Mouse (Mus musculus): ENCODE measurements around the gene Nat8f6. TPM values are rescaled to one million over a fixed set of nuclear protein-coding genes. Genes with fewer than 3 reads are reported as not detected.
"Not testable (repeated sequence)": the region's sequence is repeated elsewhere in the genome, so short reads cannot be mapped to it uniquely, and the experiment has no call there.

The Nat8f6 gene
- polyA plus RNA-seq, 1 experiment from 2014 or later: not detected

- no peak overlapping the region for H3K27ac ChIP-seq (ENCODE audit: low read depth, low read length)
- no peaks in the 10 kb centered on the region for H3K4me1 ChIP-seq (ENCODE audit: control insufficient read depth, insufficient read depth, low read length)
- H3K27me3 ChIP-seq (ENCODE audit: control insufficient read depth, insufficient read depth, low read length): no peaks in the 10 kb centered on the region
- no peak overlapping the region for H3K9ac ChIP-seq (ENCODE audit: low read depth, low read length)
- 85% methylated on average over 3 of the region's 3 CpGs for WGBS
- H3K4me2 ChIP-seq (replicated peaks; ENCODE audit: low read depth, low read length): no peak overlapping the region
- no peak overlapping the region for H3K4me3 ChIP-seq (ENCODE audit: low read length)
- H3K9me3 ChIP-seq (ENCODE audit: control insufficient read depth, low read length): no peaks in the 10 kb centered on the region
- ATAC-seq (ENCODE audit: low FRiP score, low TSS enrichment): no peak
- H3K36me3 ChIP-seq (ENCODE audit: control insufficient read depth, insufficient read depth, low read length): no peaks in the 10 kb centered on the region
Observed at GRCm38 (mm10) chr6:85861247-85861646, 40.5 kb upstream of the Nat8f6 start.

DNA sequence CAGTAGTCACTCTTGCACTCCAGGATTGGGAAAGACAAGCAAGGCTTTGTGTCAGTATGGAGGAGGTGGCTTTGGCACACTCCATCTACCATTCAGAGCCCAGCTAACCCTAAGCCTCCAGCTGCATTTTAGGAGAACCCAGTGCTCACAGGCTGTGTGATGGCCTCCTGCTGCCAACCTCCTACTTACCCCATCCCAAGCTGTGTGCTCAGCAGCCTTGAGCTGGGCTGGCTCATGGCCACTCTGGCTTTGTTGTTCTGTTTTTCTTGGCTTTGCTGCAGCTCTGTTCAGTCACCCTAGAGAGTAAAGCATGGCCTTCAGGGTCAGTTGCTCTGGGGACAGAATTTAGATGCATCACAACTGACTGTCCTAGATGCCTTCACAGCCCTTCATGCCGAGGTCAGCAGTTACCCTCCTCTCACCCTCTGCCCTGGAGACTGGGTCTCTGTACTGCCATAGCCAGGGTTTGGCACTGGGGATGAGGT is 35.5 kb upstream of the Nat8f6 start:
- H3K36me3 ChIP-seq (ENCODE audit: control insufficient read depth, insufficient read depth, low read length): no peaks in the 10 kb centered on the region
- no peak overlapping the region for H3K4me2 ChIP-seq (replicated peaks; ENCODE audit: low read depth, low read length)
- no peaks in the 10 kb centered on the region for H3K4me1 ChIP-seq (ENCODE audit: control insufficient read depth, insufficient read depth, low read length)
- H3K4me3 ChIP-seq (ENCODE audit: low read length): no peak overlapping the region
- H3K27me3 ChIP-seq (ENCODE audit: control insufficient read depth, insufficient read depth, low read length): no peaks in the 10 kb centered on the region
- H3K27ac ChIP-seq (ENCODE audit: low read depth, low read length): no peak overlapping the region
- H3K9ac ChIP-seq (ENCODE audit: low read depth, low read length): no peak overlapping the region
- ATAC-seq (ENCODE audit: low FRiP score, low TSS enrichment): no peak; the same call in 1 of the 2 replicates
- WGBS: 64% methylated on average over 1 of the region's 1 CpGs
- no peaks in the 10 kb centered on the region for H3K9me3 ChIP-seq (ENCODE audit: control insufficient read depth, low read length)

DNA sequence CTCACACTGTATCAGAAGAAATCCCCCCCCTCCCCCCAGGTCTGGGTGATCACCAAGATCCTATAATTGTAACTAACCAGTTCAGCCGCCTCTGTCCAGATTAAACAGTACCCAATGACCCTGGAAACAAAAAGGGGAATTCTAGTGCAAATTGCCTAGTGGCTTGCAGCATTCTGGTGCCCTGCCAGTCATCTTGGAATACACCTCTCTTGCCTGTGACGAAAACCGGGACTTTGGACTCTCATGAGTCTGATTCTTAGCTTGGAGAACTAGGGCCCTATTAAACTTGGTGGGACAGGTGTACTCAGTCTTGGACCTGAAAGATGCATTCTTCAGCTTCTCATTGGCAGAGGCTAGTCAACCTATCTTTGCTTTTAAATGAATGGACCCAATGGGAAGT is 32.7 kb upstream of the Nat8f6 start:
- no peak overlapping the region for H3K4me2 ChIP-seq (replicated peaks; ENCODE audit: low read depth, low read length)
- no peak overlapping the region for H3K9ac ChIP-seq (ENCODE audit: low read depth, low read length)
- H3K36me3 ChIP-seq (ENCODE audit: control insufficient read depth, insufficient read depth, low read length): no peaks in the 10 kb centered on the region
- no peaks in the 10 kb centered on the region for H3K27me3 ChIP-seq (ENCODE audit: control insufficient read depth, insufficient read depth, low read length)
- ATAC-seq (ENCODE audit: low FRiP score, low TSS enrichment): no peak
- H3K4me1 ChIP-seq (ENCODE audit: control insufficient read depth, insufficient read depth, low read length): no peaks in the 10 kb centered on the region
- no peak overlapping the region for H3K4me3 ChIP-seq (ENCODE audit: low read length)
- 85% methylated on average over 3 of the region's 3 CpGs for WGBS
- H3K9me3 ChIP-seq (ENCODE audit: control insufficient read depth, low read length): no peaks in the 10 kb centered on the region
- H3K27ac ChIP-seq (ENCODE audit: low read depth, low read length): no peak overlapping the region

DNA sequence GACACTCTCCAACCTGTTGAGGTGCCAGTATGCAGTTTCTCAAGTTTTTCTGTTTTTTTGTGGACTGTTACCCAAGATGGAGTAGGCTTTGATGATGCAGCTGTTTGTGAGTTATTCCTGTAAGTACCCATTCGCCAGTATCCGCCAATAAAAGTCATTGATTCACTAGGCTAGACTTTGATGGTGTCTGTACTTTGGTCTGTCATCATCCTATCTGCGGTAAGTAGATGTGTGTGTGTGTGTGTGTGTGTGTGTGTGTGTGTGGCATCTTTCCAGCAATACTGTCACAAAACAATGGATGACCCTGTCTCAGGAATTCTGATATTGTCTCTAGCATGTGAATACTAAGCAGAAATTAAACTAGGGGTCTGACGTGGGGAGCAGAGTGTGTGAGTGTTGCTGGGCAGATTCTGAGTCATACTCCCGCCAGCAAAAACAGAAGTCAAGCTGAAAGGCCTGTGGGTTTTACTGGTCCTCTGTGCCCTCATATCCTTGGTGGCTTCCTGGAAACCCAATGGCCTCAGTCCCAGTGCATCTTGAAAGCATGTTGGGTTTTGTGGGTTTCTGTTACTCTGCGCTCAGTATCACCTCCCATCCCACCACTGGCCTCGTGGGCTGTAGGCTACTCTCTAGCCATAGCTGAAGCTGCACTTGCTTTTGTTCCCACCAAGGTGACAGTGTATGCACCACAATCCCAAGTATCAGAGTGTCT is 30.5 kb upstream of the Nat8f6 start:
- no peak overlapping the region for H3K4me2 ChIP-seq (replicated peaks; ENCODE audit: low read depth, low read length)
- WGBS: 87% methylated on average over 7 of the region's 7 CpGs

DNA sequence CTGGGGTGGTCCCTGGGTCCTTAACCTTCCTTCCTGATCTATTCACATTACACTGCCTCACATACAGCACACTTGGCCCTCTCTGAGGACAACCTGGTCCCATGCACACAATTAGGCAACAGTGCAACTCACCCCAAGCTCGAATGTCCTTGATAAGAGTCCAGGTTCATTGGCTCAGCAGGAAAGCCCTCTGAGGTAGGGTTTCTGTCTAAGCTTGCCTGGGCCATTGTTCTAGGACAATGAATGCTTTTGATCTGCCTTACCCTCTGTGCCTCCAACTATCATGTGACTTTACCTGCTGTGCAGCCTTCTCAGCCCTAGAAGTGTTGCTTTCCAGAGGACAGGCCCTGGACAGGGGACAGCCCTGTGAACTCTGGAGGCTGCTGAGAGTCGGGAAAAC is 28.5 kb upstream of the Nat8f6 start:
- no peaks in the 10 kb centered on the region for H3K27me3 ChIP-seq (ENCODE audit: control insufficient read depth, insufficient read depth, low read length)

More for the DNA sequence above, 30.5 kb upstream of the Nat8f6 start:
- H3K27me3 ChIP-seq (ENCODE audit: control insufficient read depth, insufficient read depth, low read length): no peaks in the 10 kb centered on the region
- H3K9me3 ChIP-seq (ENCODE audit: control insufficient read depth, low read length): no peaks in the 10 kb centered on the region
- no peak overlapping the region for H3K27ac ChIP-seq (ENCODE audit: low read depth, low read length)
- no peak overlapping the region for H3K4me3 ChIP-seq (ENCODE audit: low read length)
- H3K4me1 ChIP-seq (ENCODE audit: control insufficient read depth, insufficient read depth, low read length): no peaks in the 10 kb centered on the region
- ATAC-seq (ENCODE audit: low FRiP score, low TSS enrichment): no peak
- H3K36me3 ChIP-seq (ENCODE audit: control insufficient read depth, insufficient read depth, low read length): no peaks in the 10 kb centered on the region
- H3K9ac ChIP-seq (ENCODE audit: low read depth, low read length): no peak overlapping the region

DNA sequence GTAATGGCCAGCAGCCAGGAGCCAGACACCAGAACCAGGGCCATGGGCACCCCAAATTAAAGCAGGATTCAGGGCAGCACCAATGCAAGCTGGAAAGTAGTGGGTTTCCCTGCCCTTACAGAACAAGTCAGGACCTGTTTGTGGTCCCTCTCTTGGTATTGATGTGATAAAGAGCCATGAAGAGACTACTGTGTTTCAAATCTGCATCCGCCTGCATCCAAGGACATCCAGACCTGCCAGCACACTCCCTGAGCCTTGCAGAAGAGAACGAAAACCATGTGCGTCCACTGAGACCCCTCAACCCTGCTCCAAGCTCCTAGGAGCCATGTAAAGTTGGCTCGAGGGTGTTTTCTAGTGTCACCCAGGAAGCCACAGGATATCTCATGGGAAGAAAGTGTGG is 27.4 kb upstream of the Nat8f6 start:
- no peaks in the 10 kb centered on the region for H3K9me3 ChIP-seq (ENCODE audit: control insufficient read depth, low read length)
- no peak overlapping the region for H3K4me2 ChIP-seq (replicated peaks; ENCODE audit: low read depth, low read length)
- H3K4me3 ChIP-seq (ENCODE audit: low read length): no peak overlapping the region
- H3K27me3 ChIP-seq (ENCODE audit: control insufficient read depth, insufficient read depth, low read length): no peaks in the 10 kb centered on the region
- 89% methylated on average over 4 of the region's 4 CpGs for WGBS
- no peak for ATAC-seq (ENCODE audit: low FRiP score, low TSS enrichment)
- no peak overlapping the region for H3K27ac ChIP-seq (ENCODE audit: low read depth, low read length)
- no peak overlapping the region for H3K9ac ChIP-seq (ENCODE audit: low read depth, low read length)
- H3K36me3 ChIP-seq (ENCODE audit: control insufficient read depth, insufficient read depth, low read length): no peaks in the 10 kb centered on the region
- H3K4me1 ChIP-seq (ENCODE audit: control insufficient read depth, insufficient read depth, low read length): no peaks in the 10 kb centered on the region

More for the DNA sequence above, 28.5 kb upstream of the Nat8f6 start:
- Histone ChIP-seq H3K9me3 (ENCODE audit: control insufficient read depth, low read length) (no peaks in the 10 kb centered on the region), H3K4me1 (ENCODE audit: control insufficient read depth, insufficient read depth, low read length) (no peaks in the 10 kb centered on the region), H3K4me3 (ENCODE audit: low read length) (no peak overlapping the region), H3K36me3 (ENCODE audit: control insufficient read depth, insufficient read depth, low read length) (no peaks in the 10 kb centered on the region), H3K9ac (ENCODE audit: low read depth, low read length) (no peak overlapping the region), H3K27ac (ENCODE audit: low read depth, low read length) (no peak overlapping the region), H3K4me2 (replicated peaks; ENCODE audit: low read depth, low read length) (no peak overlapping the region)
- no peak for ATAC-seq (ENCODE audit: low FRiP score, low TSS enrichment)
- WGBS: 39% methylated on average over 2 of the region's 2 CpGs

- WGBS: 64% methylated on average over 1 of the region's 1 CpGs
- no peak overlapping the region for H3K4me2 ChIP-seq (replicated peaks; ENCODE audit: low read depth, low read length)
- no peaks in the 10 kb centered on the region for H3K9me3 ChIP-seq (ENCODE audit: control insufficient read depth, low read length)
- no peaks in the 10 kb centered on the region for H3K27me3 ChIP-seq (ENCODE audit: control insufficient read depth, insufficient read depth, low read length)
- H3K9ac ChIP-seq (ENCODE audit: low read depth, low read length): no peak overlapping the region
- H3K4me3 ChIP-seq (ENCODE audit: low read length): no peak overlapping the region
- H3K4me1 ChIP-seq (ENCODE audit: control insufficient read depth, insufficient read depth, low read length): no peaks in the 10 kb centered on the region
- ATAC-seq (ENCODE audit: low FRiP score, low TSS enrichment): no peak
- H3K27ac ChIP-seq (ENCODE audit: low read depth, low read length): no peak overlapping the region
- H3K36me3 ChIP-seq (ENCODE audit: control insufficient read depth, insufficient read depth, low read length): no peaks in the 10 kb centered on the region
Observed at GRCm38 (mm10) chr6:85846921-85847320, 26.2 kb upstream of the Nat8f6 start.

DNA sequence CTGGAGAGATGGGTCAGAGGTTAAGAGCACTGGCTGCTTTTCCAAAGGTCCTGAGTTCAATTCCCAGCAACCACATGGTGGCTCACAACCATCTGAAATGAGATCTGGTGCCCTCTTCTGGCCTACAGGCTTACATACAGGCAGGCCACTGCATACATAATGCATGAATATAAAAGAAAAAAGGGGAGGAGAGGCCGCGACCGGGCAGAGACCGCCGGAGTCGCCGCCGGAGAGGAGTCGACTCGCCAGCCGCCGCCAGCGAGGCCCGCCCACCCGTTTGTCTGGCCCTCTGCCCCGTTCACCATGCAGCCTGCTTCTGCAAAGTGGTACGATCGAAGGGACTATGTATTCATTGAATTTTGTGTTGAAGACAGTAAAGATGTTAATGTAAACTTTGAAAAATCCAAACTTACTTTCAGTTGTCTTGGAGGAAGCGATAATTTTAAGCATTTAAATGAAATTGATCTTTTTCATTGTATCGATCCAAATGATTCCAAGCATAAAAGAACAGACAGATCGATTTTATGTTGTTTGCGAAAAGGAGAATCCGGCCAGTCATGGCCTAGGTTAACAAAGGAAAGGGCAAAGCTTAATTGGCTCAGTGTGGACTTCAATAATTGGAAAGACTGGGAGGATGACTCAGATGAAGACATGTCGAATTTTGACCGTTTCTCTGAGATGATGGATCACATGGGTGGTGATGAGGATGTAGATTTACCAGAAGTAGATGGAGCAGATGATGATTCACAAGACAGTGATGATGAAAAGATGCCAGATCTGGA is 23.1 kb upstream of the Nat8f6 start:
- not testable (repeated sequence) for H3K9ac ChIP-seq (ENCODE audit: low read depth, low read length); H3K36me3 ChIP-seq (ENCODE audit: control insufficient read depth, insufficient read depth, low read length); H3K4me3 ChIP-seq (ENCODE audit: low read length); H3K9me3 ChIP-seq (ENCODE audit: control insufficient read depth, low read length); H3K4me2 ChIP-seq (replicated peaks; ENCODE audit: low read depth, low read length); H3K4me1 ChIP-seq (ENCODE audit: control insufficient read depth, insufficient read depth, low read length); H3K27me3 ChIP-seq (ENCODE audit: control insufficient read depth, insufficient read depth, low read length); ATAC-seq (ENCODE audit: low FRiP score, low TSS enrichment); H3K27ac ChIP-seq (ENCODE audit: low read depth, low read length)
- 85% methylated on average over 22 of the region's 25 CpGs for WGBS

GRCm38 (mm10) chr6:85839982-85840381 is 19.2 kb upstream of the Nat8f6 start:
- Histone ChIP-seq H3K4me2 (replicated peaks; ENCODE audit: low read depth, low read length) (no peak overlapping the region), H3K9me3 (ENCODE audit: control insufficient read depth, low read length) (no peaks in the 10 kb centered on the region), H3K27me3 (ENCODE audit: control insufficient read depth, insufficient read depth, low read length) (no peaks in the 10 kb centered on the region), H3K36me3 (ENCODE audit: control insufficient read depth, insufficient read depth, low read length) (no peaks in the 10 kb centered on the region), H3K27ac (ENCODE audit: low read depth, low read length) (no peak overlapping the region), H3K4me3 (ENCODE audit: low read length) (no peak overlapping the region), H3K9ac (ENCODE audit: low read depth, low read length) (no peak overlapping the region), H3K4me1 (ENCODE audit: control insufficient read depth, insufficient read depth, low read length) (no peaks in the 10 kb centered on the region)
- 47% methylated on average over 4 of the region's 4 CpGs for WGBS
- no peak for ATAC-seq (ENCODE audit: low FRiP score, low TSS enrichment)
